Mouse (Mus musculus): ENCODE results near the gene Mast3. TPM values are rescaled to one million over a fixed set of nuclear protein-coding genes. Genes with fewer than 3 reads are reported as not detected.
A peak's percentile ranks its signal among the peaks of the same experiment; 100 is the strongest.

The Mast3 gene
- 10.5 and 14.7 TPM in 2 replicates for polyA plus RNA-seq (2014; fragmentation: Nextera tagmentation; extraction: Ambion mirVana)

DNA sequence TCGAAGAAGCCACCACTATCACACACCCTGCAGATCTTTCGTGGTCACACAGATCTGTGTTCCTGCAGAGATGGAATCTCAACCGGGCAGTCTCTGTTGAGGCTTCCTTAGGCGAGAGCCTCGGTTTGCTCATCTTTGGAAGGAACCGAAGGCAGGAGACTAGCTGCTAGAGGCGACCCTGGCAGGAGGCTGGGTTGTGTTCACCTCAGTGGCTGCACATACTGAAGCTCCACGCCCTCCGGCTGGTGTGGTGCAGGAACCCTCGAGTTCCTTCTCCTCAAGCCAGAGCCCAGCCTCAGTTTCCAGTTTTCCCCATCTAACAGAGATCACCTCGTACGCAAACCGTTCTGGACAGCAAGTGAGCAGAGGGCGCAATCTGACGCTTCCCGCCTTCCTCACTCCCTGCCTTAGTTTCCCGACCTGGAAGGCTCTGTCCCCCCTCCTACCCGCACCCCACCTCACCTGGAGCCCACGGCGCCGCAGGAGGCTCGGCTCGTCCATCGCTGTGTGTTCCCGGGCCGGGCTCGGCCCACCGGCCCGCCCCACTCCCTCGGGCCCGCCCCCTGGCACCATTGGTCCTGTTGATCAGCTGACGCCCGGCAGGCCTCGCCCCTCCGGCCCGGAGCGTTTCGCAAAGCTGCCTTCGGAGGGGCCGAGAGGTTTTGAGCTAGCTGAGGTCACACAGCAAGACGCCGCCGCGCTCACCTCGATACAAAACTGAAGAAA is at the start of gene Mast3:
Gene Mast3 (minus strand): TSS at position 574 of the 726 bp plus-strand sequence.
- H3K27ac ChIP-seq (ENCODE audit: low read depth, low read length) = no peak within 1 kb of the TSS
- DNase-seq (ENCODE audit: low spot score) (peak; percentile 86), ATAC-seq (ENCODE audit: insufficient read depth, low FRiP score, low TSS enrichment) (peak; percentile 82)
- H3K4me3 ChIP-seq (ENCODE audit: low read depth, low read length) = peak within 1 kb of the TSS; percentile 40
- peaks cover 11% of the 10 kb centered on the region for H3K4me1 ChIP-seq (ENCODE audit: control insufficient read depth, insufficient read depth, low read length)
- peaks cover 39% of the 10 kb centered on the region for H3K27me3 ChIP-seq (ENCODE audit: control insufficient read depth, insufficient read depth, low read length)
- WGBS = under 1% methylated on average over 45 of the region's 45 CpGs
- no peaks in the 10 kb centered on the region for H3K36me3 ChIP-seq (ENCODE audit: control insufficient read depth, insufficient read depth, low read length)
- no peaks in the 10 kb centered on the region for H3K9me3 ChIP-seq (ENCODE audit: control insufficient read depth, low read length)
- peak within 1 kb of the TSS; percentile 84 for H3K4me2 ChIP-seq (ENCODE audit: low read depth)
- H3K9ac ChIP-seq (ENCODE audit: low read length) = peak within 1 kb of the TSS; percentile 32

DNA sequence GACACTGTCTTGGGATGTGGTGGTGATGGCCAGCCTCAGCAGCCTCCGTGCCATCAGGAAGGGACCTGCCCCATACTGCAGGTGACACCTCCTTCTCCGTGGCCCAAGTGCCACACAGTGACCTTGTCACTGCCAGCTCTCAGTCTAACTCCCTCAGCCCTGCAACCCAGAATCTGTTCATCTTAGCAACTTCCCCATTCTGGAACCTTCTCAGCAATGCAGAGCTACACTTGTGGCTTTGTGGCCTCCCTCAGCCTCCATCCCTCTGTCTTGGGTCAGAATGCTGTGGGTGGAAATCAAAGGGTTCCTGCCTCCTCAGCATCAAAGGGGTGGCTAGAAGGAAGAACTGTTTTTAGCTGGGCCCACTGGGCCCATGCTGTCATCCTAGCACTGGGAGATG is 49.0 kb upstream of the Mast3 start:
- Histone ChIP-seq H3K9me3 (ENCODE audit: control insufficient read depth, low read length) (no peaks in the 10 kb centered on the region), H3K4me3 (ENCODE audit: low read depth, low read length) (no peak overlapping the region), H3K36me3 (ENCODE audit: control insufficient read depth, insufficient read depth, low read length) (no peaks in the 10 kb centered on the region), H3K4me1 (ENCODE audit: control insufficient read depth, insufficient read depth, low read length) (peaks cover 13% of the 10 kb centered on the region; the same call in 1 of the 2 replicates), H3K27me3 (ENCODE audit: control insufficient read depth, insufficient read depth, low read length) (no peaks in the 10 kb centered on the region), H3K9ac (ENCODE audit: low read length) (no peak overlapping the region), H3K27ac (ENCODE audit: low read depth, low read length) (no peak overlapping the region), H3K4me2 (ENCODE audit: low read depth) (no peak overlapping the region)
- no peak for ATAC-seq (ENCODE audit: insufficient read depth, low FRiP score, low TSS enrichment)
- WGBS = 78% methylated on average over 2 of the region's 2 CpGs
- DNase-seq (ENCODE audit: low spot score) = no peak

GRCm38 (mm10) chr8:70852595-70853231 is 47.9 kb upstream of the Mast3 start:
- 91% methylated on average over 41 of the region's 41 CpGs for WGBS
- Histone ChIP-seq H3K4me2 (ENCODE audit: low read depth) (no peak overlapping the region), H3K27me3 (ENCODE audit: control insufficient read depth, insufficient read depth, low read length) (no peaks in the 10 kb centered on the region), H3K36me3 (ENCODE audit: control insufficient read depth, insufficient read depth, low read length) (no peaks in the 10 kb centered on the region), H3K9me3 (ENCODE audit: control insufficient read depth, low read length) (no peaks in the 10 kb centered on the region), H3K4me1 (ENCODE audit: control insufficient read depth, insufficient read depth, low read length) (peaks cover 6% of the 10 kb centered on the region; the same call in 1 of the 2 replicates), H3K4me3 (ENCODE audit: low read depth, low read length) (no peak overlapping the region), H3K27ac (ENCODE audit: low read depth, low read length) (no peak overlapping the region), H3K9ac (ENCODE audit: low read length) (no peak overlapping the region)
- no peak for ATAC-seq (ENCODE audit: insufficient read depth, low FRiP score, low TSS enrichment)
- DNase-seq (ENCODE audit: low spot score) = no peak

DNA sequence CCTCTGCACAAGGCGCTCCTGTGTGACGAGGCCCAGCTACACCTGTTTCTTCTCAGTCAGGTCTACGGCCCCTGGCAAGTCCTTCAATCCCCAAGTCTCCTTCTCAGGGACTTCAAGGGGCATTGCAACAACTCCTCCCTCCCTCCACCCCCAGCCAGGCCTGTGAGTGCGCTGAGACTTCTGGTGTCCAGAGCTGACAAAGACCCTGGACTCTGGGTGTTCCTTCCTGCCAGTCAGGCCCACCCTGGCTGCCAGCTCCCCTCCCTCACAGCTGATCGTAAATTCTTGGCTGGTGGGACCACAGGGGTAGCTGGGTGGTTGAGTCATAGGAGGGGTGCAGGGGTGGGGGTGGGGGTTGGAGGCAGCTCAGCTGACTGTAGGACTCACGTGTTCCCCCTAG is 47.0 kb upstream of the Mast3 start:
- no peaks in the 10 kb centered on the region for H3K36me3 ChIP-seq (ENCODE audit: control insufficient read depth, insufficient read depth, low read length)
- no peak overlapping the region for H3K27ac ChIP-seq (ENCODE audit: low read depth, low read length)
- 48% methylated on average over 6 of the region's 6 CpGs for WGBS
- DNase-seq (ENCODE audit: low spot score) = no peak
- peaks cover 5% of the 10 kb centered on the region; the same call in 1 of the 2 replicates for H3K4me1 ChIP-seq (ENCODE audit: control insufficient read depth, insufficient read depth, low read length)
- no peak overlapping the region for H3K9ac ChIP-seq (ENCODE audit: low read length)
- no peak overlapping the region for H3K4me3 ChIP-seq (ENCODE audit: low read depth, low read length)
- H3K27me3 ChIP-seq (ENCODE audit: control insufficient read depth, insufficient read depth, low read length) = no peaks in the 10 kb centered on the region
- no peak for ATAC-seq (ENCODE audit: insufficient read depth, low FRiP score, low TSS enrichment)
- no peak overlapping the region for H3K4me2 ChIP-seq (ENCODE audit: low read depth)
- H3K9me3 ChIP-seq (ENCODE audit: control insufficient read depth, low read length) = no peaks in the 10 kb centered on the region

- H3K9me3 ChIP-seq (ENCODE audit: control insufficient read depth, low read length) = no peaks in the 10 kb centered on the region
- H3K4me1 ChIP-seq (ENCODE audit: control insufficient read depth, insufficient read depth, low read length) = no peaks in the 10 kb centered on the region
- H3K27me3 ChIP-seq (ENCODE audit: control insufficient read depth, insufficient read depth, low read length) = no peaks in the 10 kb centered on the region
- ATAC-seq (ENCODE audit: insufficient read depth, low FRiP score, low TSS enrichment) = no peak
- 91% methylated on average over 4 of the region's 4 CpGs for WGBS
- no peak overlapping the region for H3K9ac ChIP-seq (ENCODE audit: low read length)
- no peaks in the 10 kb centered on the region for H3K36me3 ChIP-seq (ENCODE audit: control insufficient read depth, insufficient read depth, low read length)
- no peak for DNase-seq (ENCODE audit: low spot score)
- no peak overlapping the region for H3K4me3 ChIP-seq (ENCODE audit: low read depth, low read length)
- H3K27ac ChIP-seq (ENCODE audit: low read depth, low read length) = no peak overlapping the region
- H3K4me2 ChIP-seq (ENCODE audit: low read depth) = no peak overlapping the region
These were observed 46.1 kb upstream of the Mast3 start for GRCm38 (mm10) chr8:70850947-70851346.

GRCm38 (mm10) chr8:70850132-70850845 is 45.4 kb upstream of the Mast3 start:
- 83% methylated on average over 7 of the region's 7 CpGs for WGBS
- Histone ChIP-seq H3K27me3 (ENCODE audit: control insufficient read depth, insufficient read depth, low read length) (no peaks in the 10 kb centered on the region), H3K9ac (ENCODE audit: low read length) (no peak overlapping the region), H3K36me3 (ENCODE audit: control insufficient read depth, insufficient read depth, low read length) (no peaks in the 10 kb centered on the region), H3K4me1 (ENCODE audit: control insufficient read depth, insufficient read depth, low read length) (no peaks in the 10 kb centered on the region), H3K9me3 (ENCODE audit: control insufficient read depth, low read length) (no peaks in the 10 kb centered on the region), H3K4me3 (ENCODE audit: low read depth, low read length) (no peak overlapping the region), H3K27ac (ENCODE audit: low read depth, low read length) (no peak overlapping the region), H3K4me2 (ENCODE audit: low read depth) (no peak overlapping the region)
- no peak for ATAC-seq (ENCODE audit: insufficient read depth, low FRiP score, low TSS enrichment)
- DNase-seq (ENCODE audit: low spot score) = no peak

DNA sequence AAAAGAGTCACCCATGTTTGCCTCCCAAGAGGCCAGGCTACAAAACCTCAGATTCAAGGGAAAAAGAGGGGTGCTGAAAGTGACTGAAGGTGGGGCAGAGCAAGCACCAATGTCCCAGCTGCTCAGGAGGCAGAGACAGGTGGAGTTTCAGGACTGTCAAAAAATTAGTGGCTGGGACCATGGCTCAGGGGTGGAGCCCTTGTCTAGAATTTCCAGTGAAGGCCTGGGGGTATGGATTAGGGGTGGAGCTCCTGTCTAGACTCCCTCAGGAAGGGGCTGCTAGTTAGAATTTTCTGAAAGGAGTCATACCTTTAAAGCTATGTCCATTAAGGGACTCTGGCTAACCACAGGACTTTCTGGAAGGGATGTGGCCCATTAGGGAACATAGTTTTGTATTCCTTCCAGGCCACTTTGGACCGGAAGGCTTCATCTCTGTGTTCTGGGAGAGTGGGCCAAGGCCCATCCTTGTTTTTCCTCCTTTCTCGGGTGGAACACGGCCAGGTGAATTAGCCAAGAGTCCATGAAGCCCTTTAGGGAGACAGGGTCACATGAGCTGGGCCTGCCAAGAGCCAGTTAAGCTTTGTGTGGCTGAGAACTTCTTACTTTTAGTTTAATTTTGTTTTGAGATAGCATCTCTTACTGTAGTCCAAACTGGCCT is 44.6 kb upstream of the Mast3 start:
- WGBS = 78% methylated on average over 3 of the region's 3 CpGs
- no peaks in the 10 kb centered on the region for H3K27me3 ChIP-seq (ENCODE audit: control insufficient read depth, insufficient read depth, low read length)
- H3K4me1 ChIP-seq (ENCODE audit: control insufficient read depth, insufficient read depth, low read length) = no peaks in the 10 kb centered on the region
- H3K9me3 ChIP-seq (ENCODE audit: control insufficient read depth, low read length) = no peaks in the 10 kb centered on the region
- DNase-seq (ENCODE audit: low spot score) = no peak
- no peak overlapping the region for H3K9ac ChIP-seq (ENCODE audit: low read length)
- H3K4me2 ChIP-seq (ENCODE audit: low read depth) = no peak overlapping the region
- no peaks in the 10 kb centered on the region for H3K36me3 ChIP-seq (ENCODE audit: control insufficient read depth, insufficient read depth, low read length)
- no peak for ATAC-seq (ENCODE audit: insufficient read depth, low FRiP score, low TSS enrichment)
- no peak overlapping the region for H3K4me3 ChIP-seq (ENCODE audit: low read depth, low read length)
- no peak overlapping the region for H3K27ac ChIP-seq (ENCODE audit: low read depth, low read length)

DNA sequence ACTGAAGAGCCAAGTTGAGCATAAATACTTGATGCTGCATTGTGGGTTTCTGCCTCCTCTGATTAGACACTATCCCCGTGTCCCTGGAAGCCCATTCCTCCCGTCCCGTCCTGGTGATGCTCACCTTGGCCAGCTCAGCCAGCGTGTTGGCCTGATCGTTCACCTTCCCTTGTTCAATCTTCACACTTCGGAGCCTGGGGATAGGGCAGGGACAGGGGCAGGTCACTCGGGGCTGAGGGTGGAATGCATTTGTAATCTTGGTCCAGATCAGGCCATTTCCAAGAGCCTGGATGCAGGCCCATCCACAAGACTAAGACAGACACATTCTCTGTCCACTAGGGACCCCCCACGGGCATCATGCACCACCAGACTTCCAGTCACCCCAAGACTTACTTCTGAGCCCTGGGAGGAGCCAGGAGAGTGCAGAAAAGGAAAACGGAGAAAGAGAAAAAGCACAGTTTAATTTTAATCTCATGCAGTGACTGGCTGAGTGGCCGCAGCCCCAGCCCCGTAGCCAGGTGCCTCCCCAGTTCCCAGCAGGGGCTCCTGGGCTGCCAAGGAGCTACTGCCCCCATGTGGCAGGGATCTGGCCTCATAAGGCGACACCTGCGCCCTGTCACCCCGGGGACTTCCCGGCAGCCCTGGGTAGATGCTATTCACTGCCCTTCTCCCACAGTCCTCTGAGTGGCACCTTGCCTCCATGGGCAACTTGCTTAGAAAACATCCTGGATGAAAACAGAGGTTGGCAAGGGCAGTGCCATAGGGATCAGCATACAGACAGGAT is 41.7 kb upstream of the Mast3 start:
- H3K4me3 ChIP-seq (ENCODE audit: low read depth, low read length) = no peak overlapping the region
- H3K27me3 ChIP-seq (ENCODE audit: control insufficient read depth, insufficient read depth, low read length) = no peaks in the 10 kb centered on the region
- H3K27ac ChIP-seq (ENCODE audit: low read depth, low read length) = no peak overlapping the region
- H3K9me3 ChIP-seq (ENCODE audit: control insufficient read depth, low read length) = no peaks in the 10 kb centered on the region
- no peaks in the 10 kb centered on the region for H3K36me3 ChIP-seq (ENCODE audit: control insufficient read depth, insufficient read depth, low read length)
- ATAC-seq (ENCODE audit: insufficient read depth, low FRiP score, low TSS enrichment) (no peak), DNase-seq (ENCODE audit: low spot score) (no peak)
- H3K4me2 ChIP-seq (ENCODE audit: low read depth) = no peak overlapping the region
- no peak overlapping the region for H3K9ac ChIP-seq (ENCODE audit: low read length)
- H3K4me1 ChIP-seq (ENCODE audit: control insufficient read depth, insufficient read depth, low read length) = no peaks in the 10 kb centered on the region
- WGBS = 59% methylated on average over 15 of the region's 15 CpGs

Measured in neural tube, embryonic 11.5 days (tissue).